Mouse (Mus musculus): ENCODE data around the gene Dhdh. TPM values are rescaled to one million over a fixed set of nuclear protein-coding genes. Genes with fewer than 3 reads are reported as not detected.
A peak's percentile ranks its signal among the peaks of the same experiment; 100 is the strongest.

Gene Dhdh
- total and polyA plus RNA-seq, 2 experiments from 2014 or later = 4.7 to 6.2 TPM

GRCm38 (mm10) chr7:45447325-45447990 lies 41.1 kb downstream of the Dhdh start:
- no peak overlapping the region for H3K9ac ChIP-seq (replicated peaks; ENCODE audit: low read length)
- WGBS = 38% methylated on average over 11 of the region's 11 CpGs
- no peak overlapping the region for H3K4me2 ChIP-seq (ENCODE audit: low read depth, low read length)
- DNase-seq (ENCODE audit: low spot score) (peak; percentile 71), ATAC-seq (peak; percentile 58)
- H3K4me3 ChIP-seq (ENCODE audit: low read length) = no peak overlapping the region
- TF ChIP-seq CTCF (IDR thresholded peaks at IDR 0.05; ENCODE audit: low read depth) = peak; percentile 67
- H3K4me1 ChIP-seq (ENCODE audit: insufficient read depth, low read length) = no peaks in the 10 kb centered on the region
- no peaks in the 10 kb centered on the region for H3K9me3 ChIP-seq (ENCODE audit: low read length)
- peak overlapping the region; percentile 17; the same call in 1 of the 2 replicates for H3K27ac ChIP-seq
- peaks cover 20% of the 10 kb centered on the region for H3K36me3 ChIP-seq (ENCODE audit: insufficient read depth, low read length)
- H3K27me3 ChIP-seq (ENCODE audit: insufficient read depth, low read length) = no peaks in the 10 kb centered on the region

DNA sequence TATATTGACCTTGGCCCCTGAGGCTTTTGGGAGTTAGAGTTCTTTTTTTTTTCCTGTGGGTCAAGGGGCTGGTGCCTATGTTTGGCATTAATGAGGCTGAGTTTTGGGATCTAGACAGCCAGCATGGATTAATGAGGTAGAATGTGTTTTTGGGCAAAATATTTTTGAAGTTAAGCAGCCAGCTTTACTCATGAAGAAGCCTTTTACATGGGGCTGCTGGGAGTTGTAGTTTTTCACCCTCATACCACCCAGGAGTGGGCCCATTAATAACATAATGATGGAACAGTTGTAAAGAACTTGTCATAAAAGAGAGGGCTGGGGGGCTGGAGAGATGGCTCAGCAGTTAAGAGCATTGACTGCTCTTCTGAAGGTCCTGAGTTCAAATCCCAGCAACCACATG lies 42.0 kb downstream of the Dhdh start:
- no peak for DNase-seq (ENCODE audit: low spot score)
- Histone ChIP-seq H3K4me2 (ENCODE audit: low read depth, low read length) (no peak overlapping the region), H3K4me3 (ENCODE audit: low read length) (no peak overlapping the region), H3K27ac (no peak overlapping the region), H3K9ac (replicated peaks; ENCODE audit: low read length) (no peak overlapping the region), H3K27me3 (ENCODE audit: insufficient read depth, low read length) (no peaks in the 10 kb centered on the region), H3K9me3 (ENCODE audit: low read length) (no peaks in the 10 kb centered on the region), H3K4me1 (ENCODE audit: insufficient read depth, low read length) (no peaks in the 10 kb centered on the region), H3K36me3 (ENCODE audit: insufficient read depth, low read length) (peaks cover 18% of the 10 kb centered on the region)
- no peak for ATAC-seq
- TF ChIP-seq CTCF (IDR thresholded peaks at IDR 0.05; ENCODE audit: low read depth) = no peak

DNA sequence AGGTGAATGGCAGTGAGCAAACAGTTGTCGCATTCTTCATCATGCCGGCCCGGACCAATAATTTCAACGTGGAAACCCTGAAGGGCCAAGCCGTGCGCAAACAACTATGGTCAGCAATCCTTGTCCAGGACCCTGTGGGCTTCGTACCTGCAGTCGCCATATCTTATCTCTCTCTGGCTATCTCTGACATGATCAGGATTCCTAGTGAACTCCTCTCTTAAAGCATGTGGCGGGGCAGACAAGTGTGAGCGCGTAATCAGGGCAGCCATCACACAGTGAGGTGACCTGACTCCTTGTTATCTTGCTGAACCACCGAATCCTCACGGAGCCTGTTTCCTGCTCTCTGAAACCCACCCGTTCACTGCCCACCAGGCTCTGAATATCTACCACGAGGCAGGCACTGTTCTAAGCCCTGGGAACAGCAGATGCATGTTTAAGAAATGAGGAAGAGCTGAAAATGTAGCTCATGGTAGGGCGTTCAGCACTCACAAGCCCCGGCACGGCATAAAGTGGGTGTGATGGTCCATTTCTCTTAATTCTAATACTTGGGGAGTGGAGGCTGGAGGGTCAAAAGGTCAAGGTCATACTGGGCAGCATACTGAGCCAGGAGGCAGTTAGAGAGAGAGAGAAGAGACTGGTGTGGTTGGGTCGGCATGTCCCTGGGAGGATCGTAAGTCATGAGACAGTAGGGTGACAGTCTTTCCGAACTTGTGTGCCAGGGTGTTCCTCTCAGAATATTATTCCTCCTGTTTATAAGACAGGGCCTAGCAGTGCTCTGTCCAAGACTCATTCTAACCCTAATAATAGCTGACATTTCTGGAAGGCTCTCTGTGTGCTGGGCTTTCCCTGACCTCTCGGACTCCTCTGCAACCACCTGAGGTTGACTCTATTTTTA lies 44.8 kb downstream of the Dhdh start:
- H3K4me2 ChIP-seq (ENCODE audit: low read depth, low read length) = no peak overlapping the region
- H3K9me3 ChIP-seq (ENCODE audit: low read length) = no peaks in the 10 kb centered on the region
- H3K27me3 ChIP-seq (ENCODE audit: insufficient read depth, low read length) = no peaks in the 10 kb centered on the region
- ATAC-seq (no peak), DNase-seq (ENCODE audit: low spot score) (no peak)
- H3K36me3 ChIP-seq (ENCODE audit: insufficient read depth, low read length) = peaks cover 20% of the 10 kb centered on the region
- H3K4me1 ChIP-seq (ENCODE audit: insufficient read depth, low read length) = no peaks in the 10 kb centered on the region
- H3K9ac ChIP-seq (replicated peaks; ENCODE audit: low read length) = no peak overlapping the region
- H3K27ac ChIP-seq = no peak overlapping the region
- WGBS = 91% methylated on average over 22 of the region's 22 CpGs
- TF ChIP-seq CTCF (IDR thresholded peaks at IDR 0.05; ENCODE audit: low read depth) = no peak
- no peak overlapping the region for H3K4me3 ChIP-seq (ENCODE audit: low read length)

- Histone ChIP-seq H3K4me2 (ENCODE audit: low read depth, low read length) (peak within 1 kb of the TSS; percentile 21; the same call in 1 of the 2 replicates), H3K9ac (replicated peaks; ENCODE audit: low read length) (0 out of 2 replicates have a peak within 1 kb of the TSS, but pooled peaks have one; percentile 2), H3K27ac (no peak within 1 kb of the TSS), H3K4me1 (ENCODE audit: insufficient read depth, low read length) (peaks cover 17% of the 10 kb centered on the region), H3K9me3 (ENCODE audit: low read length) (no peaks in the 10 kb centered on the region), H3K27me3 (ENCODE audit: insufficient read depth, low read length) (no peaks in the 10 kb centered on the region), H3K4me3 (ENCODE audit: low read length) (no peak within 1 kb of the TSS), H3K36me3 (ENCODE audit: insufficient read depth, low read length) (peaks cover 5% of the 10 kb centered on the region)
- DNase-seq (ENCODE audit: low spot score) (no peak), ATAC-seq (no peak)
- 32% methylated on average over 19 of the region's 19 CpGs for whole genome bisulfite sequencing
- TF ChIP-seq CTCF (IDR thresholded peaks at IDR 0.05; ENCODE audit: low read depth) = peak; percentile 19; the same call in 1 of the 2 replicates
Observed at GRCm38 (mm10) chr7:45437521-45438276, 50.9 kb downstream of the Dhdh start, which contains the start of gene Ruvbl2. Gene Ruvbl2 (minus strand): TSS chr7:45438096.

- Histone ChIP-seq H3K9ac (replicated peaks; ENCODE audit: low read length) (no peak overlapping the region), H3K27me3 (ENCODE audit: insufficient read depth, low read length) (no peaks in the 10 kb centered on the region), H3K4me1 (ENCODE audit: insufficient read depth, low read length) (peaks cover 17% of the 10 kb centered on the region), H3K9me3 (ENCODE audit: low read length) (no peaks in the 10 kb centered on the region), H3K36me3 (ENCODE audit: insufficient read depth, low read length) (peaks cover 3% of the 10 kb centered on the region; the same call in 1 of the 2 replicates), H3K27ac (no peak overlapping the region), H3K4me2 (ENCODE audit: low read depth, low read length) (peak overlapping the region; percentile 21; the same call in 1 of the 2 replicates), H3K4me3 (ENCODE audit: low read length) (no peak overlapping the region)
- ATAC-seq = no peak
- DNase-seq (ENCODE audit: low spot score) = no peak
- WGBS = 33% methylated on average over 6 of the region's 6 CpGs
- TF ChIP-seq CTCF (IDR thresholded peaks at IDR 0.05; ENCODE audit: low read depth) = no peak
Observed at GRCm38 (mm10) chr7:45437046-45437445, 51.6 kb downstream of the Dhdh start.

GRCm38 (mm10) chr7:45436444-45436843 lies 52.2 kb downstream of the Dhdh start:
- WGBS = 94% methylated on average over 5 of the region's 5 CpGs
- no peak for TF ChIP-seq CTCF (IDR thresholded peaks at IDR 0.05; ENCODE audit: low read depth)
- Histone ChIP-seq H3K4me3 (ENCODE audit: low read length) (no peak overlapping the region), H3K4me2 (ENCODE audit: low read depth, low read length) (no peak overlapping the region), H3K9ac (replicated peaks; ENCODE audit: low read length) (no peak overlapping the region), H3K4me1 (ENCODE audit: insufficient read depth, low read length) (peaks cover 17% of the 10 kb centered on the region), H3K27ac (no peak overlapping the region), H3K9me3 (ENCODE audit: low read length) (no peaks in the 10 kb centered on the region), H3K36me3 (ENCODE audit: insufficient read depth, low read length) (peaks cover under 1% of the 10 kb centered on the region; the same call in 1 of the 2 replicates), H3K27me3 (ENCODE audit: insufficient read depth, low read length) (no peaks in the 10 kb centered on the region)
- ATAC-seq (no peak), DNase-seq (ENCODE audit: low spot score) (no peak)
